Mouse (Mus musculus): Measurements from ENCODE around the gene 1600002K03Rik. TPM values are rescaled to one million over a fixed set of nuclear protein-coding genes. Genes with fewer than 3 reads are reported as not detected.

The 1600002K03Rik gene
- total RNA-seq, 2 experiments from 2014 or later: 5.4 to 6.5 TPM

- no peak for DNase-seq (ENCODE audit: low spot score)
These were observed 19.9 kb upstream of the 1600002K03Rik start for GRCm38 (mm10) chr10:80152873-80153260.

GRCm38 (mm10) chr10:80153713-80154112 lies 19.0 kb upstream of the 1600002K03Rik start:
- DNase-seq (ENCODE audit: low spot score): no peak

GRCm38 (mm10) chr10:80154384-80154783 lies 18.4 kb upstream of the 1600002K03Rik start:
- DNase-seq (ENCODE audit: low spot score): no peak

GRCm38 (mm10) chr10:80155277-80155676 lies 17.5 kb upstream of the 1600002K03Rik start:
- DNase-seq (ENCODE audit: low spot score): no peak

GRCm38 (mm10) chr10:80156002-80156751 lies 16.6 kb upstream of the 1600002K03Rik start:
- DNase-seq (ENCODE audit: low spot score): no peak

- DNase-seq (ENCODE audit: low spot score): no peak
These were observed 16.0 kb upstream of the 1600002K03Rik start for GRCm38 (mm10) chr10:80156752-80157053.

- no peak for DNase-seq (ENCODE audit: low spot score)
These were observed 15.4 kb upstream of the 1600002K03Rik start for GRCm38 (mm10) chr10:80157141-80157929.

- peak; percentile 69 for DNase-seq (ENCODE audit: low spot score)
These were observed 14.3 kb upstream of the 1600002K03Rik start for GRCm38 (mm10) chr10:80158307-80158986.

- no peak for DNase-seq (ENCODE audit: low spot score)
These were observed 13.7 kb upstream of the 1600002K03Rik start for GRCm38 (mm10) chr10:80159021-80159560.

GRCm38 (mm10) chr10:80159561-80160454 lies 12.9 kb upstream of the 1600002K03Rik start:
- DNase-seq (ENCODE audit: low spot score): peak; percentile 99

- DNase-seq (ENCODE audit: low spot score): peak; percentile 84
These were observed 12.0 kb upstream of the 1600002K03Rik start for GRCm38 (mm10) chr10:80160455-80161371.

GRCm38 (mm10) chr10:80161522-80162242 lies 11.1 kb upstream of the 1600002K03Rik start:
- no peak for DNase-seq (ENCODE audit: low spot score)

GRCm38 (mm10) chr10:80162243-80162608 lies 10.5 kb upstream of the 1600002K03Rik start:
- DNase-seq (ENCODE audit: low spot score): no peak

- DNase-seq (ENCODE audit: low spot score): no peak
These were observed 9.9 kb upstream of the 1600002K03Rik start for GRCm38 (mm10) chr10:80162716-80163299.

- DNase-seq (ENCODE audit: low spot score): peak; percentile 56
These were observed 9.0 kb upstream of the 1600002K03Rik start for GRCm38 (mm10) chr10:80163721-80164120.

GRCm38 (mm10) chr10:80164161-80164997 lies 8.4 kb upstream of the 1600002K03Rik start:
- peak; percentile 28 for DNase-seq (ENCODE audit: low spot score)

GRCm38 (mm10) chr10:80164998-80165344 lies 7.8 kb upstream of the 1600002K03Rik start:
- DNase-seq (ENCODE audit: low spot score): peak; percentile 98

All from gastrocnemius, adult 18-20 months (tissue).